Mouse (Mus musculus): ENCODE results near the gene Itgb3. TPM values are rescaled to one million over a fixed set of nuclear protein-coding genes. Genes with fewer than 3 reads are reported as not detected.

Gene Itgb3
- total RNA-seq, 2 experiments from 2014 or later = 3.1 to 3.8 TPM

Other genes with a start within 250 kb of the Itgb3 start
- 10 to 100 TPM; 26.3 to 28.1 TPM for gene Kansl1, start 139.1 kb upstream of the Itgb3 start, total RNA-seq (2021)
- gene Cdc27, start 57.4 kb upstream of the Itgb3 start, total RNA-seq (2021) = 10 to 100 TPM; 28.6 to 29.7 TPM
- gene Myl4, start 57.3 kb upstream of the Itgb3 start, total RNA-seq (2021) = 100 to 1,000 TPM; 832 to 984 TPM
- gene Gm11639, start 77.7 kb downstream of the Itgb3 start, total RNA-seq (2021) = under 1 TPM; 0.03 TPM

Data from heart, postnatal 25 days (tissue).